Mouse (Mus musculus) c-Kit-positive CD71-positive TER-119-negative erythroid progenitor cells, embryonic 14.5 days (primary cell): ENCODE measurements at regions not wholly inside any gene's neighbourhood (a gene's known extent, or its start where the extent isn't known, plus 50 kb on each side); places are given as distances from the start of the nearest gene placed in this dataset.
A peak's percentile ranks its signal among the peaks of the same experiment; 100 is the strongest.

ENCODE experiments used
- DNase-seq: peaks from one replicate; pipeline ENCODE4 v3.0.0-alpha.2; 2013; ENCODE audit warnings: low read depth

DNA sequence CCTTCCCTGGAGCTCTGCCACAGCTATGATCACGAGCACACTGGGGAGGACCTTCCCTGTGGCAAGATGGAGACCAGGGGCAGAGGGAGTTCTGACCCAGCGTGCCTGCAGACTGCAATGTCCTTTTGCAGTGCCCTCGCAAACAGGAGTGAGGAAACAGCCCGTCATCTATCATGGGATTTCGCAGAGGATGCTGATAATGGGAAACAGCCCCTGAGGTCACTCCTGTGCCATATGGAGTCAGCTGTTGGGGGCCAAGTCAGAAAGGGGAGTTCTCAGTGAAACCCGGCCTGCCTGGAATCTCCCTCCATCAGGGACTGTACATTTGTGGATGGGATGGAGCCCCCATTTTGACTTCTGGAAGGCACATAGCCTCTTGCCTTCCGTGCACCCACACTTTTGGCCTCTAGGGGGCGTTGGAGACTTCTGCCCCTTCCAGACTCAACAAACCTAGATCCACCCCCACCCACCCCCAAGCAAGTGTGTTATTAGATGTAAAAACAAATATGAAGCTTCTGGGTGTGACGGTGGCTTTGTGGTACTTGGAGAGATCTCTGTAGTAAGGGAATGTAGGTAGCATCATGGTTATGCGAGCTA is 98.1 kb downstream of the Kdr start:
- DNase-seq: no peak

DNA sequence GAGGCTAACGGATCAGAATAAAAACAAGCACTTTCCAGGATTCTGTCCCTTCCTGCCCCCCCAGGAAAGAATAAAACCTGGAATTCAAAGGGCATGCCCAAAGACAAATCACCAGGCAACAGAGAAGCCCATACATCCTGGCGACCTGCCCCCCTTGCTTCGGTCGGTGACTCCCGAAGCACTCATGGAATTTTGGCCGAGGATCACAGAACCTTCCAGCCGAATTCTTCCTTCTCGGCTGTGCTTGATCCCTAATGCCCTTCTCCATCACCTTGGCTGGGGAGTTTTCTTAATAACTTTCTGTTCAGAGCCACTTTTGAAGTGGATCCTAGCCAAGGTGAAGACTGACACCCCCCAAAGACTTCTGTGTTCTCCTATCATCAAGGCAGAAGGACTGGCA is 99.9 kb downstream of the Kdr start:
- DNase-seq: no peak

GRCm38 (mm10) chr5:75877609-75877971 is 100.7 kb downstream of the Kdr start:
- DNase-seq: no peak

GRCm38 (mm10) chr5:75876871-75877608 is 101.2 kb downstream of the Kdr start:
- no peak for DNase-seq

DNA sequence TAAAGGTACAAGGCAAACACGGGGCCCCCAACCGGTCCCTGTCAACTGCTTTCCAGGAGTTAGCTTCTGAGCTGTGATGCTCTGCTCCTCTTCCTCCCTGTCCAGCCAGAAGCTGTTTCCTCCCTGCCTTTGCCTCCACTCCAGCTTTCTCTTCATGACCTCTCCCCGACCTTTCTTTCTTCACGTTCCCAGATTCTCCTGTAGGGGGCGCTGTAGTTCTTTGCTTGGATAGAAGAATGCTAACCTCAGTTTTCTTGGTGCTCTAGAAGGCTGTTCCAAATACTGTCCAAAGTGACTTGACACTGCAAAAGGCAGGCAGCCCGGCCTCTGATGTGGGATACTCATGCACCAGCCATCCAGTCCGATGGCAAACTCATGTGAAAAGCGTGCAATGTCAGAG is 107.1 kb downstream of the Kdr start:
- DNase-seq: peak; percentile 74

- no peak for DNase-seq
Measured at GRCm38 (mm10) chr5:75870666-75871065, 107.6 kb downstream of the Kdr start.

- DNase-seq: no peak
Measured at GRCm38 (mm10) chr5:75869535-75869934, 108.7 kb downstream of the Kdr start.

DNA sequence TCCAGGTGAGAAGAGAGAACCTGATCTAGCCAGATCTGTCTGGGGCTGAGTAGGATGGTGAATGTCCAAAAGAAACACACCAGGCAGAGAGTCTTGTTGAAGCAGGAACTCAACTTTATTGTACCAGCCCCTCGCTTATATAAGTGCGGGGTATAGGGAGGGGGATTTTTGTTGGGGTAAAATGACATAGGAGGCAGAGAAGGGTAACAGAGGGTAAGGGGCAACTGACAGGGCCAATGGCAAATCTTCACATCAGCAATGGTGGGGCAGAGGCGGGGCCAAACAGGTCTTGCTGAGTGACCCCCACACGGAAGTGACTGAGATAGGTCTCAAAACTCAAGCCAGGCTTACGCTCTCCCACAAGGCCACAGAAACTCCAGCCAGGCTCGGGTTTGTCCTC is 113.2 kb downstream of the Kdr start:
- no peak for DNase-seq

GRCm38 (mm10) chr5:75863358-75863757 is 114.9 kb downstream of the Kdr start:
- DNase-seq: no peak

DNA sequence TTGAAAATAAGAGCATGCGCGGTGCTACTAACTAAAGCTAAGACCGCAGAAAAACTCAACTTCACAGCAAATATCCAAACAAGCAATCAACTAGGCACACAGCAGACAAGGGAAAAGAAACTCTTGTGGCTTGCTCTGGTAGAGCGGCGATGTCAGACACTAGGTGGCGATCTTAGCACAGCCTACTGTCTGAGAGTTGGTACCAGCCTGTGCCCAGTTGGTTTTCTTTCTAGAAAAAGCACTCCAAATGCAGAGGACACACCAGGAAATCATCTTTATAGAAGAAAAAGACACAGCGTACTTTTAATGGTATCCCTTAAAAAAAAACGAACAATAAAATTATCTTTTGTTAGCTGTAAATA is 115.6 kb downstream of the Kdr start:
- peak; percentile 17 for DNase-seq

- no peak for DNase-seq
Measured at GRCm38 (mm10) chr5:75861916-75862629, 116.2 kb downstream of the Kdr start.

DNA sequence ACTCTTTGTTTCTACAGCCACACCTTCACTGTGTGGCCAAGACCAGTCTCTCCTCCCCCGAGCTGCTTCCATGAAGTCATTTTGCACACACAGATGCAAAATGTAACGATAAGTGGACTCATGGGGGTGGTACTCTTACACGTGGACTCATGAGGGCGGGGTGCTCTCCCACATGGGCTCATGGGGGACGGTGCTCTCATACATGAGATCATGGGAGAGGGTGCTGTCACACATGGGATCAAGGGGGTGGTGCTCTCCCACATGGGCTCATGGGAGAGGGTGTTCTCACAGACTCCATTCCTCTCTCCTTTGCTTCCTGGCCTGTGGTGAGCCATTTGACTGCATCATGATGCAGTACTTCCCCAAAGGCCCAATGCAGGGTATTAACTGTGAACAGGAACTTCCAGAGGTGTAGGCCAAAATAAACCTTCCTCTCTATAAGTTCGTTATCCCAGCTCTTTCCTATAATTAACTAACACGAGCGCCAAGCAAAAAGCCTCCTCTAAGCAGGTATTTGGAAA is 118.9 kb downstream of the Kdr start:
- DNase-seq: no peak

DNA sequence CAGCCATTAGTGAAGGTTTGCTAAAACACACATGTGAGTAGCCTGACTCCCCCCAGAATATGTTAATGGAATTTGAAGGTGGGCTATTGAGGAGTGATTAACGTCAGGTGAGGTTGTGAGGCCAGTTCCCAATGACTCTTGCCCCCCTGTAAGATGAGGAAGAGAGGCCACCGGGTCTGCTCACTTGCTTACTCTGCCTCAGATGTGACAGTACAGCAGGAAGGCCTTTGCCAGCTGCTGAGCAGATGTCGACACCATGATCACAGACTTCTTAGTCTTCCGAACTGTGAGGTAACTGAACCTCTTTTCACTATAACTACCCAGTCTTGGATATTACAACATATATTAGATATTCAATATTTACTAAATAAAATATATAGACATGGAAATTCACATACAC is 127.4 kb downstream of the Kdr start:
- DNase-seq: no peak

GRCm38 (mm10) chr5:75847966-75848365 is 130.3 kb downstream of the Kdr start:
- no peak for DNase-seq

DNA sequence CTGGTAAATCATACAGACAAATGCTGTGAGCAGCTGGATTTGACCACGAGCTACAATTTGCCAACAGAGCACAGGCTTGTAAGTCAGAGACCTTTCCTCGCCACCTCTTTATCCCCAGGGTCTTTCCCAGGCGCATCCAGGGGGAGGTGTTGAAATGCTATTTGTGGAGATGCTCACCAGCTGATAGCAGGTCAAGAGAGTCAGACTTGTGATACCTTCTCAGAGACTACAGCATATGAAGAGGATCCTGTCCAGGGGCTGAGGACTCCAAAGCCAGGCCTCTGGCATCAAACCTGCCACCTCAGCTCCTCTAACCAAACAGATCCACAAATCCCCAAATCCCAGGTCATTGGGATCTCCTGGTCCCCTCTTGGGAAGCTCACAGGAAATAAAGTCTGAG is 130.9 kb downstream of the Kdr start:
- DNase-seq: no peak

DNA sequence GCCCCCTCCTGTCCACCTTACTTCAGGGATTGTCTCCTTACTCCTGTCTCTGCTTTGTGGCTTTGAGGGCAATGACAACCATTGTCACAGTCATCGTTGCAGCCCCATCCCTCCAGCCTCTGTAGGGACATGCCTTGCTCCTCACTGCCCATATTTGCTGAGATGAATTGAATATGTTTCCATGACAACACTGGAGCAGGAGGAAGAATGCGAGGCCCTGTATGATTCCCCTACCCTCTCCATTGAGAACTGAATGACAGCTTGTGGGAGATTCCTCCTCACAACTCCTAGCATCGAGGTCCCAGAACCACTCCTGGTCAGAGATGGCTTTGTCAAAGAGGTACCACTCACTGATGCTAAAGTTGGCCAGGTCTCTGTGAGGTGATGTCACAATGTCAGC is 132.2 kb downstream of the Kdr start:
- no peak for DNase-seq

DNA sequence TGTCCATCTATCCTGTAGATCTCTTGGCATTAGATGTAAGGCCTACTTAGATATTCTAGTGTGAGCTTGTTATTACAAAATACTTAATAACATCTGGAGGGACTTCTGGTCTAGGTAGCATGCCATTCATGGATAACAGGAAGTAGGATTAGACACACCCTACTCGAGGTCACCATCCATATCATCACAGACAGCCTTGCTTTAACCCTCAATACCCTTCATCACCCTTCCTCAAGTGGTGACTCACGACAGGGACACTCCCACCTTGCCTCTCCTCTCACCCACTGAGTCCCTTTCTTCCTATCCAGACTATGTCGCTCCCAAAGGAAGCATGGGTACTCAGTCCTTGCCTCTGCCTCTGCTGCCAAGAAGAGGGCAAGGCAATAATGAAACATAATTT is 134.5 kb downstream of the Kdr start:
- no peak for DNase-seq

- DNase-seq: no peak
Measured at GRCm38 (mm10) chr5:75840421-75840820, 137.8 kb downstream of the Kdr start.

DNA sequence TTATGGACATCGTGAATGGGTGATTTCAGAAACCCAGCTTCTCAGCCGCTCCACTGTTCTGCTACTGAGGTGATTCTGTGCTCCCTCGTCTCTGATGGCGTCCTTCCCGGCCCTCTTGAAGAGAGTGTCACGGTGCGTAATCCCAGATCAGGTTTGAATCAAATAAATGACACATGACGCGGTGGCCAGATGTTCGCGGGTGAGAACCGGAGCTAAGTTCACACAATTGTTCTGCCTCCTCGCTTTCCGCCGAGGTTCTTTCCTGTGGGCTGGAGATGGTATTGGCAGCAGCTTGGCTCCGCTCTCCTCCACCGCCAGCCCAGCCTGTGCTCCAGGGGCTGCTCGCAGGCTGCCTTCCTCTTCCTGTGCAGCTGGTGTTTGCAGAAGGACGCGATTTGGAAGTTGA is 142.7 kb downstream of the Kdr start:
- DNase-seq: no peak

- DNase-seq: no peak
Measured at GRCm38 (mm10) chr5:75834766-75835555, 143.3 kb downstream of the Kdr start.

GRCm38 (mm10) chr5:75832341-75832740 is 145.9 kb downstream of the Kdr start:
- DNase-seq: no peak

GRCm38 (mm10) chr5:75829850-75830625 is 148.2 kb downstream of the Kdr start:
- no peak for DNase-seq
